Mouse (Mus musculus) hindbrain, embryonic 10.5 days (tissue): ENCODE measurements around the gene Pnpla6. TPM values are rescaled to one million over a fixed set of nuclear protein-coding genes. Genes with fewer than 3 reads are reported as not detected.
"Not testable (repeated sequence)": the region's sequence is repeated elsewhere in the genome, so short reads cannot be mapped to it uniquely, and the experiment has no call there.

ENCODE experiments used
- DNase-seq: peaks from one replicate; pipeline ENCODE4 v3.0.0-alpha.2; 2017; ENCODE audit warnings: low spot score
- H3K27ac ChIP-seq: fragments of 300-500 bp; sonication (generic); 2 replicates; pipeline ENCODE4 v1.5.1; 2016; ENCODE audit warnings: mild to moderate bottlenecking, moderate library complexity
- H3K27me3 ChIP-seq: fragments of 300-500 bp; sonication (generic); 2 replicates; pipeline ENCODE4 v1.6.1; 2016; ENCODE audit warnings: mild to moderate bottlenecking; ENCODE audit not compliant: poor library complexity, insufficient read depth, severe bottlenecking
- H3K36me3 ChIP-seq: fragments of 300-500 bp; sonication (generic); 2 replicates; pipeline ENCODE4 v1.6.1; 2016; ENCODE audit warnings: mild to moderate bottlenecking, moderate library complexity
- H3K4me1 ChIP-seq: fragments of 300-500 bp; sonication (generic); replicated peaks from 2 replicates; pipeline ENCODE4 v1.6.1; 2016; ENCODE audit warnings: mild to moderate bottlenecking
- H3K4me3 ChIP-seq: fragments of 300-500 bp; sonication (generic); 2 replicates; pipeline ENCODE4 v1.5.1; 2016; ENCODE audit warnings: mild to moderate bottlenecking, moderate library complexity
- H3K9me3 ChIP-seq: fragments of 300-500 bp; sonication (generic); 2 replicates; pipeline ENCODE4 v1.6.1; 2016; ENCODE audit warnings: mild to moderate bottlenecking, moderate library complexity
- whole genome bisulfite sequencing: fragments of 180-500 bp; shearing (Covaris S2); methylation state at CpG from one replicate; pipeline ENCODE4 v1.1.7; 2016; 5-methylcytosine and 5-hydroxymethylcytosine counted together
- polyA plus RNA-seq: library from polyadenylated mRNA; unstranded; fragments of >200 nt; fragmentation: Nextera tagmentation; extraction: Ambion mirVana; gene quantifications from 2 replicates; pipeline ENCODE4 v1.2.1, GENCODE M21; 2016

Gene Pnpla6
- polyA plus RNA-seq, 1 experiment from 2014 or later = 23.1 TPM

DNA sequence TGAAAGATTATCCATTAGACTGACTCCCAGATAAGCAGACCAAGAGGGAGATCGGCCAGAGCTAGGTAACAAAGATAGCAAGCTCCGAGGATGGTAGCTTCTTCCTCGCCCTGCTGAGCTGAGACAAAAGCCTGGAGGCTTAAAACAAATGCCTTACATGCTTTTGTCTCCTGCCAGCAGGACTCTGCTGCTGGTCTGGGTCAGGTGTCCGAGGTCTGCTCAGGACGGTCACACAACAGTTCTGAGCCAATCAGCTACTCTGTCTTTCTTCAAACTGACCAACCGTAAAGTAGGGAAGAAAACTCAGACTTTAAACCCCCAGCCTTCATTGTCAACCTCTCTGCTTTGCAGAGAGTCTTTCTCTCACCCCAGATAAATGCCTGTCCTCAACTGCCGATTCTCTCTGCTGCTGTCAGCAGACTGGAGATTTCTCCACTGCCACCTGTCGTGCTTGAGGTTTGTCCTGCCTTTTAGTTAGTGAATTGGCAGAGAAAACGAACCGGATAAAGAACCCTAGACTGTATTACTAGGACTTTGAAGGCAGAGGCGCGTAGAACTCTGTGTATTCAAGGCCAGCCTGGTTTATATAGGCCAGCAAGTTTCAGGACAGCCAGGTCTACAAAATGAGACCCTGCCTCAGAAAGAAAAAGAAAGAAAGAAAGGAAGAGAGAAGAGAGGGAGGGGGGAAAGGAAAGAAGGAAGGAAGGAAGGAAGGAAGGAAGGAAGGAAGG, 52.6 kb downstream of the Pnpla6 start, which contains the start of gene C330021F23Rik:
Gene C330021F23Rik (plus strand): TSS at position 350 of the 731 bp plus-strand sequence.
- no peaks in the 10 kb centered on the region for H3K27me3 ChIP-seq
- peak within 1 kb of the TSS; percentile 53 for H3K4me3 ChIP-seq
- H3K9me3 ChIP-seq = no peaks in the 10 kb centered on the region
- peaks cover 23% of the 10 kb centered on the region for H3K4me1 ChIP-seq
- 0 out of 2 replicates have a peak, but pooled peaks cover 5% of the 10 kb centered on the region for H3K36me3 ChIP-seq
- H3K27ac ChIP-seq = peak within 1 kb of the TSS; percentile 89
- peak; percentile 61 for DNase-seq
- 1% methylated on average over 12 of the region's 12 CpGs for WGBS

- WGBS = 5% methylated on average over 7 of the region's 7 CpGs
- no peaks in the 10 kb centered on the region for H3K9me3 ChIP-seq
- peak overlapping the region; percentile 53 for H3K4me3 ChIP-seq
- no peak for DNase-seq
- 0 out of 2 replicates have a peak, but pooled peaks cover 5% of the 10 kb centered on the region for H3K36me3 ChIP-seq
- H3K27me3 ChIP-seq = no peaks in the 10 kb centered on the region
- peak overlapping the region; percentile 89 for H3K27ac ChIP-seq
- H3K4me1 ChIP-seq = peaks cover 23% of the 10 kb centered on the region
Measured at GRCm38 (mm10) chr8:3568378-3568777, 53.2 kb downstream of the Pnpla6 start.

DNA sequence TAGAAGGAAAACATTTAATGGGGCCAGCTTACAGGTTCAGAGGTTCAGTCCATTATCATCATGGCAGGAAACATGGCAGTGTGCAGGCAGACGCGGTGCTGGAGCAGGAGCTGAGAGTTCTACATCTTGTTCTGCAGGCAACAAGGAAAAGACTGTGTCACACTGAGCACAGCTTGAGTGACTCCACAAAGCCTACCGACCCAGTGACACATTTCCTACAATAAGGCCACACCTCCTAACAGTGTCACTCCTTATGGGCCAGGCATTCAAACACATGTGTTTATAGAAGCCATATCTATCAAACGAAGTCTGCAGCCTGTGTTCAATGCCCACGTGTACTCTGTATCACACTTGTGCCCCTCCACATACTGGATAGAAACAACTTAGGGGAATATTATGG, 54.6 kb downstream of the Pnpla6 start:
- Histone ChIP-seq H3K27me3 (no peaks in the 10 kb centered on the region), H3K9me3 (no peaks in the 10 kb centered on the region), H3K4me1 (peaks cover 23% of the 10 kb centered on the region), H3K36me3 (0 out of 2 replicates have a peak, but pooled peaks cover 5% of the 10 kb centered on the region), H3K4me3 (no peak overlapping the region), H3K27ac (no peak overlapping the region)
- WGBS = 88% methylated on average over 5 of the region's 5 CpGs
- no peak for DNase-seq

DNA sequence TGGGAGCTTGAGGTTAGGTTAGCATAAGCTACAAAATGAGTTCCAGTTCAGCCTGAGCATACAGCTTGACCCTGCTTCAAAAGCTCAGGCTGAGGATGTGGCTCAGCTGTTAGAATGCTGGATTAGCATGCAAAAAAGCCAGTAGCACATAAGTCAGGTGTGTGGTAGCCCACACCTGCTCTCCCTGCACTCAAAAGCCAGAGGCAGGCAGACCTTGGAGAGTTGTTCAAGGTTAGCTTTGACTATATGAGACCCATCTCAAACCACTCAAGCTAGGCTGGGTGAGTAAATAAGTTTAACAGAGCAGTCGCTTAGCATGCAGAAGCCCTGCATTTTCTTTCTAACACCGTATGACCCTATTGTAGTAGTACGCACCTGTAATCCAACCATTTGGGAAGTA, 59.4 kb downstream of the Pnpla6 start:
- Histone ChIP-seq H3K27ac (no peak overlapping the region), H3K9me3 (no peaks in the 10 kb centered on the region), H3K36me3 (0 out of 2 replicates have a peak, but pooled peaks cover 4% of the 10 kb centered on the region), H3K27me3 (no peaks in the 10 kb centered on the region), H3K4me3 (no peak overlapping the region), H3K4me1 (no peaks in the 10 kb centered on the region)
- no peak for DNase-seq
- WGBS = 93% methylated on average over 3 of the region's 3 CpGs

DNA sequence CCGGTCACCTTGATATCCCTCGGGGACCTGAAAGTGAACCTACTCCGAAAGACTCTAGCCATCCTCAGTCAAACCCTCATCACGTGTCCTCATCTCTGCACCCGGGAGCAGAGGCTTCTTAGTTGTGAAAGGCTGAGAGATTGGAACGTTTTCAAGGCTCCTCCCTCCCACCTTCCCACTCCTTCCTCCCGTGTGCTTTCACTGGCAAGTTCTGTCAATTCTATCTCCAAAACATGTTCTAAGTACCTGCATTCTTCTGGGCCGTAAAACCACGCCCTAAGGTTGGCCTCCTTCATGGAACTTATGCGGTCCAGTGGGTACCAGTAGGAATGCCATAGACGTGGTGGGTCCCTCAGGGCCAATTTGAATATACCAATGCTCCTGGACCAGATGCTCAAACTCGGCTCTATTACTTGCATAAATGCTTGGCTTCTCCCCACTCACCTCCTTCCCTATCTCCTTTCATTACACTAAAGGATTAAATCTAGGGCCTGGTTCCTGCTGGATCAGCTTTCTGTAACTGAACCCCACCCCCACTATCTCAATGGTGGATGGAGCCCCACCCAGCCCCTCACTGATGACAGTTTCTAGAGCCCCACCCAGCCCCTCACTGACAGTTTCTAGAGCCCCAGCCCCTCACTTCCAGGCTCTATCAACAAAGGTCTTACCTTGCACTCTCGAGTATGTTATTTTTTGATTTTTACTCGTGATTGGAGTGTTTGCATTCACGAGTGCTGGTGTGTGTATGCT, 61.2 kb downstream of the Pnpla6 start:
- Histone ChIP-seq H3K36me3 (no peaks in the 10 kb centered on the region), H3K9me3 (no peaks in the 10 kb centered on the region), H3K27ac (no peak overlapping the region), H3K4me1 (no peaks in the 10 kb centered on the region), H3K4me3 (no peak overlapping the region), H3K27me3 (no peaks in the 10 kb centered on the region)
- no peak for DNase-seq
- WGBS = 80% methylated on average over 15 of the region's 15 CpGs

GRCm38 (mm10) chr8:3579390-3580364, 64.5 kb downstream of the Pnpla6 start:
- 82% methylated on average over 9 of the region's 9 CpGs for WGBS
- no peak for DNase-seq
- H3K27ac ChIP-seq = no peak overlapping the region; the same call in 1 of the 2 replicates

DNA sequence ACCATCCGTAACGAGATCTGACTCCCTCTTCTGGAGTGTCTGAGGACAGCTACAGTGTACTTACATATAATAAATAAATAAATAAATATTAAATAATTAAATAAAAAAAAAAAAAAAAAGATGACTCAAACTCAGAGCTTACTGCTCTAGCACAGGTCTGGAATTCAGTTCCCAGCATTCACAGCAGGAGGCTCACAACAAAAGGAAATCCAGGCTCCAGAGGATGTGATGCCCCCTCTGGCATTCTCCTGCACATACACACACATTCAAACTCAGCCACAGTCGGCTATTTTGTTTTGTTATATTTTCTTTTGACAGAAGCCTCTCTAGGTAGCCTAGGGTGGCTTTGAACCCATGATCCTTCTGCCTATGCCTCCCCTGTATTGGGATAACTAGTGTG, 66.8 kb downstream of the Pnpla6 start:
- not testable (repeated sequence) for H3K36me3 ChIP-seq, H3K9me3 ChIP-seq, H3K27me3 ChIP-seq, DNase-seq, H3K4me1 ChIP-seq, H3K27ac ChIP-seq, H3K4me3 ChIP-seq
- WGBS = 92% methylated on average over 3 of the region's 3 CpGs

More at GRCm38 (mm10) chr8:3579390-3580364, 64.5 kb downstream of the Pnpla6 start:
- Histone ChIP-seq H3K27me3 (no peaks in the 10 kb centered on the region), H3K4me3 (no peak overlapping the region), H3K4me1 (no peaks in the 10 kb centered on the region), H3K9me3 (no peaks in the 10 kb centered on the region), H3K36me3 (no peaks in the 10 kb centered on the region)

DNA sequence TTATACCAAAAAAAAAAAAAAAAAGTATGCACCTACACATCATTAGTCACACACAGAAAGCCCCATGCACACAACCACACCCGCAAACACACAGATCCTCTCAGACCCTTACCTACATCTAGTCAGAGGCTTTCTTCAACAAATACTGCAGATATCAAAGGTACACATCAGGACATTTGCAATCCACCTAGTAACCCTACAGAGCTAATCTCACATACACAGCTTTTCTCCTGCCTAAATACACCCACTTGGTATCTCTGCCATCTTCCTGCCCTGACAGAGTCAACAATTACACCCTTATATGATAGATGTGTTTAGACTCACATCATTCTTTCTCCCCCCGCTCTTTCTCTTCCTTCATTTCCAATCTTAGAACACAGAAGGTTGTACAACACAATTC, 71.3 kb downstream of the Pnpla6 start:
- Histone ChIP-seq H3K4me1 (peaks cover 14% of the 10 kb centered on the region), H3K9me3 (no peaks in the 10 kb centered on the region), H3K27me3 (peaks cover 16% of the 10 kb centered on the region), H3K36me3 (no peaks in the 10 kb centered on the region), H3K4me3 (no peak overlapping the region), H3K27ac (no peak overlapping the region)
- DNase-seq = no peak
- 91% methylated on average over 2 of the region's 2 CpGs for WGBS

DNA sequence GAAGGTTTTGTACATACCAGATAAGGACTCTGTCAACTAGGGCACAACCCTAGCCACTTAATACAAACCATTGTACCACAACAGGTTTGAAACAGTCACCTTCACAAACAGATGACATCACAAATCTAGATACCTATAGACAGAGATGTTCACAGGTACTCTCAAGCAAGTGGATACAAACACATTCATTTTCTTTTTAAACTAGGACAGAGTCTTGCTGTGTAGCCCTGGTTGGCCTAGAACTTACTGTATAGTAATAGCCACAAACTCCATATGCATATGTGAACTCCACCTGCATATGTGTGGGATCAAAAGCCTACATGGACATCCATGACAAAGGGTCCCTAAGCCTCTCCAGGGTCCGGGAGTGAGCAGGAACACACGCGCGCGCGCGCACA, 71.8 kb downstream of the Pnpla6 start, which contains the start of gene Camsap3:
Gene Camsap3 (plus strand): TSS at position 301 of the 398 bp plus-strand sequence.
- Histone ChIP-seq H3K27me3 (peaks cover 16% of the 10 kb centered on the region), H3K4me3 (peak within 1 kb of the TSS; percentile 70), H3K36me3 (no peaks in the 10 kb centered on the region), H3K27ac (peak within 1 kb of the TSS; percentile 88), H3K4me1 (peaks cover 14% of the 10 kb centered on the region), H3K9me3 (no peaks in the 10 kb centered on the region)
- WGBS = 4% methylated on average over 7 of the region's 7 CpGs
- no peak for DNase-seq

DNA sequence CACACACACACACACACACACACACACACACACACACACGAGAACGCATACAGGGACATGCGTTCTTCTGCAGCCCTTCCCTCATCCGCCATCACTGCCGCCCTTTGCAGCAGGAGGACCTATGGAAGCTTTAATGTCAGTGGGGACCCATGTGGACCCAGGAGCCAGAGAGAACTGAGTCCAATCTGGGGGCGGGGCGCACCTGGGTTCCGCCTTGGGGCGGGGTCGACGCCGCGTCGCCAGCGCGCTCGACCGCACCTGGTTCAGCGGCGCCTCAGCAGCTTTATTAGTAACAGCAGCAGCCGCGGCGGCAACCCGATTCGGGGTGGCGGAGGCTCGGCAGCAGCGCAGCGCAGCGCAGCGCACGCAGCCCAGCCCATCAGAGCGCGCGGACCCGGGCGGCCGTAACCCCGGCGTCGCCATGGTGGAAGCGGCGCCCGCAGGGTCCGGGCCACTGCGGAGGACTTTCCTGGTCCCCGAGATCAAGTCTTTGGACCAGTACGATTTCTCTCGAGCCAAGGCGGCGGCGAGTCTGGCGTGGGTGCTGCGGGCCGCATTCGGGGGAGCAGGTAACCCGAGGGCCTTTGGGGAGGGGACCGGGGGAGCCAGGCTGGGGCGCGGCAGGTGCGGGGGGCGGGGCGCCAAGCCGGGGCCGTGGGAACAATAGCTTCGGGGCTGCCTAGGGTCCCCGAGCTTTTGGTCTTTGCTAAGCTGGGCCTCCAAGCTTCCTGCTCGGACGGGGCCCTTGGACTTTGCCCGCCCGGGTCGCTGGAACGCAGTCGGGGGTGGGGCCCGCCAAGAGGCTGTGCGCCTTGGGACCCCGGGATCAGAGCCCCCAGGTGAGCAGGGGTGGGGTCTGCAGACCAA, 72.4 kb downstream of the Pnpla6 start:
- Histone ChIP-seq H3K9me3 (no peaks in the 10 kb centered on the region), H3K4me1 (peaks cover 14% of the 10 kb centered on the region), H3K27ac (peak overlapping the region; percentile 88), H3K36me3 (no peaks in the 10 kb centered on the region), H3K27me3 (peaks cover 16% of the 10 kb centered on the region), H3K4me3 (peak overlapping the region; percentile 70)
- WGBS = under 1% methylated on average over 77 of the region's 77 CpGs
- DNase-seq = peak; percentile 72

- peaks cover 14% of the 10 kb centered on the region for H3K4me1 ChIP-seq
- WGBS = 2% methylated on average over 11 of the region's 11 CpGs
- H3K27me3 ChIP-seq = peaks cover 16% of the 10 kb centered on the region
- H3K27ac ChIP-seq = peak overlapping the region; percentile 88
- H3K9me3 ChIP-seq = no peaks in the 10 kb centered on the region
- H3K4me3 ChIP-seq = peak overlapping the region; percentile 70
- H3K36me3 ChIP-seq = no peaks in the 10 kb centered on the region
- peak; percentile 42 for DNase-seq
Measured at GRCm38 (mm10) chr8:3588258-3588633, 73.1 kb downstream of the Pnpla6 start.
